Mouse (Mus musculus) CH12.LX (cell line): ENCODE data around the gene H2-DMa. TPM values are rescaled to one million over a fixed set of nuclear protein-coding genes. Genes with fewer than 3 reads are reported as not detected.

ENCODE experiments used
- DNase-seq: peaks from one replicate; pipeline ENCODE4 v3.0.0-alpha.2; 2013; ENCODE audit errors: extremely low read depth
- H3K27ac ChIP-seq: 2 replicates; pipeline ENCODE4 v1.5.1; 2012; ENCODE audit warnings: low read depth, mild to moderate bottlenecking, control low read depth, moderate library complexity; ENCODE audit not compliant: insufficient read depth
- H3K27me3 ChIP-seq: replicated peaks from 2 replicates; pipeline ENCODE3; 2012; ENCODE audit warnings: inconsistent platforms
- H3K36me3 ChIP-seq, 2 experiments: replicated peaks in 1 of 2; 2 replicates each; pipeline versions ENCODE3 to v1.6.1; 2012; ENCODE audit warnings: inconsistent platforms in 1 of 2, low read length in 1 of 2, mild to moderate bottlenecking in 1 of 2, mixed read lengths in 1 of 2, moderate library complexity in 1 of 2; ENCODE audit not compliant: control insufficient read depth in 1 of 2, insufficient read depth in 1 of 2
- H3K4me1 ChIP-seq, 2 experiments: 2 replicates each; pipeline ENCODE4 v1.6.1; 2012; ENCODE audit warnings: inconsistent platforms in 1 of 2, moderate library complexity in 1 of 2; ENCODE audit not compliant: insufficient read depth in 2 of 2, control insufficient read depth in 1 of 2
- H3K4me2 ChIP-seq: 2 replicates; pipeline ENCODE4 v1.6.1; 2012; ENCODE audit warnings: low read depth, mild to moderate bottlenecking, control low read depth; ENCODE audit not compliant: poor library complexity, insufficient read depth, severe bottlenecking
- H3K4me3 ChIP-seq, 3 experiments: fragments of 150-350 bp in 1 of 3; sonication (generic) in 1 of 3; replicated peaks in 1 of 3; 2 replicates each; pipeline versions ENCODE3 to v1.5.1; 2011 to 2012; ENCODE audit warnings: low read depth in 2 of 3, low read length in 2 of 3, mild to moderate bottlenecking in 2 of 3, moderate library complexity in 2 of 3, control low read depth in 1 of 3, improper control_type of control experiment in 1 of 3, inconsistent platforms in 1 of 3, mixed read lengths in 1 of 3; ENCODE audit not compliant: poor library complexity in 1 of 3
- H3K79me2 ChIP-seq: replicated peaks from 2 replicates; pipeline ENCODE4 v1.6.1; 2012; ENCODE audit warnings: mild to moderate bottlenecking, moderate library complexity; ENCODE audit not compliant: control insufficient read depth, poor library complexity, insufficient read depth, severe bottlenecking; ENCODE audit errors: extremely low read depth
- H3K9ac ChIP-seq: 2 replicates; pipeline ENCODE4 v1.6.1; 2012; ENCODE audit warnings: low read depth, mild to moderate bottlenecking, control low read depth, moderate library complexity; ENCODE audit not compliant: insufficient read depth
- H3K9me3 ChIP-seq: replicated peaks from 2 replicates; pipeline ENCODE3; 2012; ENCODE audit warnings: low read length, inconsistent platforms, mixed read lengths
- BHLHE40 ChIP-seq: IDR thresholded peaks from 2 replicates; pipeline ENCODE4 v1.6.1; 2011; ENCODE audit warnings: mild to moderate bottlenecking, low read depth, low read length, improper control_type of control experiment
- ELF1 ChIP-seq: IDR thresholded peaks from 2 replicates; pipeline ENCODE4 v1.6.1; 2014; ENCODE audit warnings: low read depth, mild to moderate bottlenecking, inconsistent platforms, low read length, improper control_type of control experiment
- EP300 ChIP-seq: IDR thresholded peaks from 2 replicates; pipeline ENCODE4 v1.6.1; 2011; ENCODE audit warnings: low read length, improper control_type of control experiment
- ETS1 ChIP-seq: conservative IDR thresholded peaks from 2 replicates; pipeline ENCODE4 v1.6.1; 2012; ENCODE audit warnings: low read depth, mild to moderate bottlenecking, inconsistent platforms, low read length, improper control_type of control experiment, moderate library complexity
- GABPA ChIP-seq: IDR thresholded peaks from 2 replicates; pipeline ENCODE4 v1.6.1; 2012; ENCODE audit warnings: low read depth, low read length, improper control_type of control experiment, inconsistent platforms; ENCODE audit not compliant: insufficient replicate concordance
- HCFC1 ChIP-seq: IDR thresholded peaks from 2 replicates; pipeline ENCODE4 v1.6.1; 2012; ENCODE audit warnings: low read depth, mild to moderate bottlenecking, inconsistent platforms, low read length, improper control_type of control experiment
- IRF4 ChIP-seq: IDR thresholded peaks from 2 replicates; pipeline ENCODE4 v1.6.1; 2014; ENCODE audit warnings: low read depth, mild to moderate bottlenecking, inconsistent platforms, low read length, improper control_type of control experiment
- MAZ ChIP-seq: IDR thresholded peaks from 2 replicates; pipeline ENCODE4 v1.6.1; 2012; ENCODE audit warnings: low read depth, mild to moderate bottlenecking, inconsistent platforms, low read length, improper control_type of control experiment, moderate library complexity
- NELFE ChIP-seq: IDR thresholded peaks from 2 replicates; pipeline ENCODE4 v1.6.1; 2011; ENCODE audit warnings: low read depth, low read length, improper control_type of control experiment
- PAX5 ChIP-seq: IDR thresholded peaks from 2 replicates; pipeline ENCODE4 v1.6.1; 2012; ENCODE audit warnings: low read length, inconsistent platforms, mixed read lengths
- POLR2AphosphoS2 ChIP-seq: IDR thresholded peaks from 2 replicates; pipeline ENCODE4 v1.6.1; 2011; ENCODE audit warnings: low read depth, low read length, improper control_type of control experiment
- RAD21 ChIP-seq: IDR thresholded peaks from 2 replicates; pipeline ENCODE4 v1.6.1; 2011; ENCODE audit warnings: low read depth, mild to moderate bottlenecking, low read length, improper control_type of control experiment, moderate library complexity
- RCOR1 ChIP-seq: conservative IDR thresholded peaks from 2 replicates; pipeline ENCODE4 v1.6.1; 2012; ENCODE audit warnings: low read depth, mild to moderate bottlenecking, inconsistent platforms, low read length, improper control_type of control experiment
- SIN3A ChIP-seq: IDR thresholded peaks from 2 replicates; pipeline ENCODE4 v1.6.1; 2012; ENCODE audit warnings: low read length, improper control_type of control experiment, inconsistent platforms
- SMC3 ChIP-seq: IDR thresholded peaks from 2 replicates; pipeline ENCODE4 v1.6.1; 2011; ENCODE audit warnings: low read depth, low read length, improper control_type of control experiment
- TBP ChIP-seq: conservative IDR thresholded peaks from 2 replicates; pipeline ENCODE4 v1.6.1; 2011; ENCODE audit warnings: low read depth, low read length, improper control_type of control experiment
- TCF12 ChIP-seq: IDR thresholded peaks from 2 replicates; pipeline ENCODE4 v1.6.1; 2014; ENCODE audit warnings: low read depth, mild to moderate bottlenecking, inconsistent platforms, low read length, improper control_type of control experiment
- USF2 ChIP-seq: conservative IDR thresholded peaks from 2 replicates; pipeline ENCODE4 v1.6.1; 2011; ENCODE audit warnings: low read depth, low read length, improper control_type of control experiment
- ZC3H11A ChIP-seq: IDR thresholded peaks from 2 replicates; pipeline ENCODE4 v1.6.1; 2012; ENCODE audit warnings: low read depth, mild to moderate bottlenecking, inconsistent platforms, low read length, improper control_type of control experiment
- ZMIZ1 ChIP-seq: IDR thresholded peaks from 2 replicates; pipeline ENCODE4 v1.6.1; 2012; ENCODE audit warnings: low read depth, mild to moderate bottlenecking, inconsistent platforms, low read length, improper control_type of control experiment
- dilution Hi-C: fragments of 300-500 bp; cut with MboI; formaldehyde crosslinking; loops from 2 replicates; pipeline ENCODE4 v1.14.3; 2020; ENCODE audit warnings: low sequenced_read_pairs; ENCODE audit not compliant: extremely low pct_unique_long_range_greater_than_20kb, extremely low pct_ligation_motif_present
- in situ Hi-C: fragments of 300-500 bp; cut with MboI; formaldehyde crosslinking; loops from 3 replicates; pipeline ENCODE4 v1.14.3; 2019; ENCODE audit warnings: low sequenced_read_pairs, low pct_ligation_motif_present, low pct_unique_long_range_greater_than_20kb, mixed read lengths
- polyA plus RNA-seq: library from polyadenylated mRNA; unstranded; fragments of >175 nt; gene quantifications from 2 replicates; pipeline ENCODE4 v1.2.1, GENCODE M21; 2012; ENCODE audit warnings: low read depth; ENCODE audit not compliant: insufficient read length
- total RNA-seq, 2 experiments: library from RNA; depleted of rRNA; stranded (reverse); fragments of 300-350 nt in 1 of 2; fragments of >200 nt in 1 of 2; gene quantifications; 2 replicates each; pipeline ENCODE4 v1.2.3; 2012 to 2014

The H2-DMa gene
- total and polyA plus RNA-seq, 3 experiments = 67.7 to 119 (median 112) TPM

- dilution Hi-C loops = no loop called here
- Histone ChIP-seq H3K9me3 (no peaks in the 10 kb centered on the region), H3K4me3 (no peak overlapping the region), H3K4me2 (no peak overlapping the region), H3K27me3 (no peaks in the 10 kb centered on the region), H3K79me2 (peaks cover 5% of the 10 kb centered on the region), H3K36me3 (peaks cover 0 to 21% of the 10 kb centered on the region in 2 experiments), H3K9ac (no peak overlapping the region), H3K4me1 (peaks cover 11 to 51% of the 10 kb centered on the region in 2 experiments), H3K27ac (no peak overlapping the region)
- TF ChIP-seq ETS1 = no peak
- no peak for TF ChIP-seq ELF1
- TF ChIP-seq PAX5 = no peak
- no peak for TF ChIP-seq TBP
- TF ChIP-seq BHLHE40 = no peak
- TF ChIP-seq HCFC1 = no peak
- TF ChIP-seq MAZ = no peak
- no peak for TF ChIP-seq USF2
- no peak for TF ChIP-seq RCOR1
- TF ChIP-seq ZMIZ1 = no peak
- TF ChIP-seq POLR2AphosphoS2 = no peak
- no peak for TF ChIP-seq RAD21
- TF ChIP-seq NELFE = no peak
- no peak for TF ChIP-seq SIN3A
- TF ChIP-seq EP300 = no peak
- no peak for TF ChIP-seq IRF4
- no peak for TF ChIP-seq ZC3H11A
- TF ChIP-seq SMC3 = no peak
- no peak for TF ChIP-seq GABPA
- no peak for TF ChIP-seq TCF12
- in situ Hi-C loops = loop anchor here (5.0 kb wide), 2 partner anchors 34 to 36 kb away; partner anchors contain the start of gene H2-Oa
- no peak for DNase-seq
Observed at GRCm38 (mm10) chr17:34128264-34128937, 9.1 kb downstream of the H2-DMa start.
